Mouse (Mus musculus): ENCODE measurements around the gene Tmem30a. TPM values are rescaled to one million over a fixed set of nuclear protein-coding genes. Genes with fewer than 3 reads are reported as not detected.

Gene Tmem30a
- polyA plus RNA-seq, 1 experiment from 2014 or later = 129 TPM

DNA sequence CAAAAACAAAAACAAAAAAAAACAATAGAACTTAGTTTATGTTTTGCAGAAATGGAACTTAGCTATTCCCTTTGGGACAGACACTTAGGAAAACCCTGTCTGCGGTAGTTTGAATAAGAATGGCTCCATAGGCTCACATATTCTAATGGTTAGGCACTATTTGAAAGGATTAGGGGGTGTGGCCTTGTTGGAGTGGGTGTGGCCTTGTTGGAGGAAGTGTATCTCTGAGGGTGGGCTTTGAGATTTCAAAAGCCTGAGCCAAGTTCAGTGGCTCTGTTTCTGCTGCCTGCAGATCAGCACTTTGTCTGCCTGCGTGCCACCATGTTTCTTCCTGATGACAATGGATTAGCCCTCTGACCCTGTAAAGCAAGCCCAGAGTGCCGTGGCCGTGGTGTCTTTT is 48.3 kb downstream of the Tmem30a start:
- Histone ChIP-seq H3K36me3 (peaks cover 3% of the 10 kb centered on the region; the same call in 1 of the 2 replicates), H3K9me3 (replicated peaks) (no peaks in the 10 kb centered on the region), H3K4me2 (no peak overlapping the region), H3K9ac (replicated peaks) (no peak overlapping the region), H3K4me3 (replicated peaks) (no peak overlapping the region), H3K27me3 (replicated peaks) (no peaks in the 10 kb centered on the region), H3K4me1 (no peaks in the 10 kb centered on the region), H3K27ac (replicated peaks) (no peak overlapping the region)
- WGBS = 67% methylated on average over 4 of the region's 4 CpGs
- no peak for ATAC-seq (ENCODE audit: low FRiP score)

GRCm38 (mm10) chr9:79735608-79736007 is 57.7 kb downstream of the Tmem30a start:
- Histone ChIP-seq H3K4me2 (no peak overlapping the region), H3K9ac (replicated peaks) (no peak overlapping the region), H3K4me1 (no peaks in the 10 kb centered on the region), H3K27me3 (replicated peaks) (no peaks in the 10 kb centered on the region), H3K27ac (replicated peaks) (no peak overlapping the region), H3K4me3 (replicated peaks) (no peak overlapping the region), H3K36me3 (no peaks in the 10 kb centered on the region), H3K9me3 (replicated peaks) (no peaks in the 10 kb centered on the region)
- WGBS = 86% methylated on average over 6 of the region's 6 CpGs
- ATAC-seq (ENCODE audit: low FRiP score) = no peak

DNA sequence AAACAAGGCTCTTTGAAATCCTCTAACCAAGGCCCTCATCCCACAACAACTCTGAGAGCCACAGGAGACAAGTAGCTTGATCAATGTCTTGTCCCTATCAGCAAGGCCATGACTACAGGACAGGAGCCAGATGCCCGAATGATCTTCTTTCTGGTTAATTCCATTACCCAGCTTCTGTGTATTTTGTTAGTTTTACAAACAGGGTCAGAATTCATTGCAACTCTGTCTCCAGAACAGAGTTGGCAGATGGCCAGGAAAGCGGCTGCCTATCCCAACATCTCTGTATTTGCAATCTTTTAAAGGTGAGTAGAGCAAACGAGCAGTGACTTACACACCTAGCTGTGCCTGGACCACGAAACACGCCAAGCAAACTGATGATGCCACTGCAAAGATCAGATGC is 63.0 kb downstream of the Tmem30a start:
- no peak for ATAC-seq (ENCODE audit: low FRiP score)
- WGBS = 84% methylated on average over 5 of the region's 5 CpGs

GRCm38 (mm10) chr9:79723090-79723489 is 70.2 kb downstream of the Tmem30a start:
- Histone ChIP-seq H3K4me2 (no peak overlapping the region), H3K27me3 (replicated peaks) (peaks cover 20% of the 10 kb centered on the region), H3K9me3 (replicated peaks) (no peaks in the 10 kb centered on the region), H3K36me3 (no peaks in the 10 kb centered on the region), H3K9ac (replicated peaks) (no peak overlapping the region), H3K4me1 (peaks cover 27% of the 10 kb centered on the region), H3K27ac (replicated peaks) (no peak overlapping the region), H3K4me3 (replicated peaks) (no peak overlapping the region)
- WGBS = 33% methylated on average over 5 of the region's 5 CpGs
- ATAC-seq (ENCODE audit: low FRiP score) = no peak

More for the DNA sequence above, 63.0 kb downstream of the Tmem30a start:
- Histone ChIP-seq H3K4me3 (replicated peaks) (no peak overlapping the region), H3K9ac (replicated peaks) (no peak overlapping the region), H3K4me1 (no peaks in the 10 kb centered on the region), H3K27ac (replicated peaks) (no peak overlapping the region), H3K9me3 (replicated peaks) (no peaks in the 10 kb centered on the region), H3K36me3 (no peaks in the 10 kb centered on the region), H3K4me2 (no peak overlapping the region), H3K27me3 (replicated peaks) (no peaks in the 10 kb centered on the region)

- no peak for ATAC-seq (ENCODE audit: low FRiP score)
- H3K9me3 ChIP-seq (replicated peaks) = no peaks in the 10 kb centered on the region
Measured at GRCm38 (mm10) chr9:79721056-79721455, 72.3 kb downstream of the Tmem30a start.

GRCm38 (mm10) chr9:79720143-79720542 is 73.2 kb downstream of the Tmem30a start:
- Histone ChIP-seq H3K27ac (replicated peaks) (no peak overlapping the region), H3K4me1 (peaks cover 47% of the 10 kb centered on the region), H3K27me3 (replicated peaks) (peaks cover 26% of the 10 kb centered on the region), H3K9me3 (replicated peaks) (no peaks in the 10 kb centered on the region), H3K4me3 (replicated peaks) (peak overlapping the region; percentile 56; the same call in 1 of the 2 replicates), H3K4me2 (peak overlapping the region; percentile 95), H3K9ac (replicated peaks) (no peak overlapping the region), H3K36me3 (no peaks in the 10 kb centered on the region)
- ATAC-seq (ENCODE audit: low FRiP score) = no peak
- 35% methylated on average over 9 of the region's 9 CpGs for WGBS

More at GRCm38 (mm10) chr9:79721056-79721455, 72.3 kb downstream of the Tmem30a start:
- 10% methylated on average over 9 of the region's 9 CpGs for WGBS
- H3K4me3 ChIP-seq (replicated peaks) = peak overlapping the region; percentile 23
- H3K36me3 ChIP-seq = no peaks in the 10 kb centered on the region
- H3K4me2 ChIP-seq = peak overlapping the region; percentile 95
- peaks cover 26% of the 10 kb centered on the region for H3K27me3 ChIP-seq (replicated peaks)
- peaks cover 44% of the 10 kb centered on the region for H3K4me1 ChIP-seq
- H3K9ac ChIP-seq (replicated peaks) = no peak overlapping the region
- no peak overlapping the region for H3K27ac ChIP-seq (replicated peaks)

- H3K4me3 ChIP-seq (replicated peaks) = peak overlapping the region; percentile 56
- no peaks in the 10 kb centered on the region for H3K36me3 ChIP-seq
- peak overlapping the region; percentile 95 for H3K4me2 ChIP-seq
- no peak overlapping the region for H3K27ac ChIP-seq (replicated peaks)
- WGBS = under 1% methylated on average over 28 of the region's 28 CpGs
- H3K9ac ChIP-seq (replicated peaks) = peak overlapping the region; percentile 56; the same call in 1 of the 2 replicates
- peaks cover 26% of the 10 kb centered on the region for H3K27me3 ChIP-seq (replicated peaks)
- H3K9me3 ChIP-seq (replicated peaks) = no peaks in the 10 kb centered on the region
- ATAC-seq (ENCODE audit: low FRiP score) = no peak; the same call in 1 of the 2 replicates
- peaks cover 54% of the 10 kb centered on the region for H3K4me1 ChIP-seq
Measured at GRCm38 (mm10) chr9:79719451-79719850, 73.9 kb downstream of the Tmem30a start.

Other genes starting within 250 kb of the Tmem30a start
- 20.5 and 21.2 TPM in 2 replicates for gene Col12a1, start 74.7 kb downstream of the Tmem30a start, polyA plus RNA-seq (2015; fragmentation: Nextera tagmentation; extraction: Ambion mirVana)
- 849 and 1,018 TPM in 2 replicates for gene Cox7a2, start 33.6 kb downstream of the Tmem30a start, polyA plus RNA-seq (2015; fragmentation: Nextera tagmentation; extraction: Ambion mirVana)
- gene Filip1, start 219.3 kb upstream of the Tmem30a start, polyA plus RNA-seq (2015; fragmentation: Nextera tagmentation; extraction: Ambion mirVana) = 3.0 and 3.9 TPM in 2 replicates

Measured in neural tube, embryonic 15.5 days (tissue).